Mouse (Mus musculus): Measurements from ENCODE around the gene Alk. TPM values are rescaled to one million over a fixed set of nuclear protein-coding genes. Genes with fewer than 3 reads are reported as not detected.

The Alk gene
- polyA plus RNA-seq, 1 experiment from 2014 or later = 0.06 TPM

DNA sequence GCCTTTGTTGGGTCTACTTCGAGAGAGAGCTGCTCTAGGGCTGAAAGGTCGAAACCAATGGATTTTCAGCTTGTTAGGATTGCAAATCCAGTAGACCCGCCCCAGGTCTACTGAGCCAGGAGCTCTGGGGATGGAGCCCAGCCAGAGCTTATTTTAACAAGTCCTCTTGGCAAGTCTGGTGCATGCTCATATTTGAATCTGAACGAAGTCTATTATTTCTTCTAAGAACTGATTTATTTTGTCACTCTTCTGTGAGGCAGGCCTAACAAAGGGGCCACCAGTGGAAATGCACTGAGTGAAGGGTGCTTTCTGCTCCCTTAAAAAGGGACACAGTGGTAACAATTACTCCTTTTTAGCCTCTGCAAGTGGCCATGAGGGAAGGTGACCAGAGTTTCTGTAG is 24.3 kb downstream of the Alk start:
- H3K36me3 ChIP-seq = no peaks in the 10 kb centered on the region
- ATAC-seq (ENCODE audit: low read depth) (no peak), DNase-seq (no peak)
- H3K9me3 ChIP-seq (replicated peaks) = peaks cover 4% of the 10 kb centered on the region
- no peak overlapping the region for H3K4me2 ChIP-seq
- WGBS (ENCODE audit: insufficient replicate concordance) = 47% methylated on average over 4 of the region's 4 CpGs
- no peak overlapping the region for H3K9ac ChIP-seq
- no peak overlapping the region for H3K4me3 ChIP-seq (replicated peaks)
- H3K4me1 ChIP-seq (replicated peaks) = no peaks in the 10 kb centered on the region
- H3K27ac ChIP-seq = no peak overlapping the region
- H3K27me3 ChIP-seq = no peaks in the 10 kb centered on the region

DNA sequence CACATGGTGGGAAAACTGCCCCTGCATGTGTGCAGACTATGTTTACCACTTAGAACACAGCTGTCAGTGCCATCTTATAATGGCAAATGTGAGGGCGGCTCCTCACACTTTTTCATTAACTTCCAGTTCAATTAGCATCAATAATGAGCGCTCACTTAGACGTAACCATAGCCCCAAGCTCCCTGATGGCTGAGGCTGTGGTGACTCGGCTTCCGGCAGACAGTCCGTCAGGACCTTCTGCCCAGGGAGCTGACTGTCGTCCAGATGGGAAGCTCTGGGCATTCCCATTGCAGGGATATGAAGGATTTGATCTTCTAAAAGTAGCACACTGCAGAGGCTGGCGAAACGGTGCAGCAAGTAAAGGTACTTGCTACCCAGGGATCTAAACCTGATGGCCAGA is 25.1 kb downstream of the Alk start:
- ATAC-seq (ENCODE audit: low read depth) = no peak
- H3K27me3 ChIP-seq = no peaks in the 10 kb centered on the region
- H3K9me3 ChIP-seq (replicated peaks) = peaks cover 4% of the 10 kb centered on the region
- DNase-seq = no peak
- H3K27ac ChIP-seq = no peak overlapping the region
- no peaks in the 10 kb centered on the region for H3K4me1 ChIP-seq (replicated peaks)
- no peak overlapping the region for H3K9ac ChIP-seq
- WGBS (ENCODE audit: insufficient replicate concordance) = 75% methylated on average over 9 of the region's 9 CpGs
- H3K4me3 ChIP-seq (replicated peaks) = no peak overlapping the region
- no peak overlapping the region for H3K4me2 ChIP-seq
- no peaks in the 10 kb centered on the region for H3K36me3 ChIP-seq

DNA sequence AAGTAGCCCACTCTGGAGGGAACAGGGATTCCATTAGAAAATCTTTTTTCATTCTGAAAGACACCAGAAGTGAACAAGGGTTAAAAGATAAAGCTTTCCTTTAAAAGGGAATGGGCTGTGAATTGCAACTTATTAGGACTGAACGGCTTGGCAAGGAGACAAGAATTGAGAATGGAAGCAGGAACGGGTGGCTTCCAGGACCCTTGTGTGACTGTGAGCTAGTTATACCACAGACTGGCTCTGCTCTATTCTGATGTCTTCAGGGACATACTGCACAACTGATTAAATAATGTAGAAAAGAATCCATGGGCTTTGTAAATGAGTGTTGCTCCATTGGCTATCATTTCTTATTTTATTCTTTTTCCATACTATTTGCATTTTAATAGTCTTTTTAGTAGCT is 33.0 kb downstream of the Alk start:
- H3K27me3 ChIP-seq = no peaks in the 10 kb centered on the region
- no peaks in the 10 kb centered on the region for H3K36me3 ChIP-seq
- no peak overlapping the region for H3K4me3 ChIP-seq (replicated peaks)
- no peak overlapping the region for H3K4me2 ChIP-seq
- H3K9ac ChIP-seq = no peak overlapping the region
- 79% methylated on average over 2 of the region's 2 CpGs for WGBS (ENCODE audit: insufficient replicate concordance)
- ATAC-seq (ENCODE audit: low read depth) (no peak), DNase-seq (no peak)
- no peaks in the 10 kb centered on the region for H3K4me1 ChIP-seq (replicated peaks)
- H3K27ac ChIP-seq = no peak overlapping the region
- peaks cover 5% of the 10 kb centered on the region; the same call in 1 of the 2 replicates for H3K9me3 ChIP-seq (replicated peaks)

DNA sequence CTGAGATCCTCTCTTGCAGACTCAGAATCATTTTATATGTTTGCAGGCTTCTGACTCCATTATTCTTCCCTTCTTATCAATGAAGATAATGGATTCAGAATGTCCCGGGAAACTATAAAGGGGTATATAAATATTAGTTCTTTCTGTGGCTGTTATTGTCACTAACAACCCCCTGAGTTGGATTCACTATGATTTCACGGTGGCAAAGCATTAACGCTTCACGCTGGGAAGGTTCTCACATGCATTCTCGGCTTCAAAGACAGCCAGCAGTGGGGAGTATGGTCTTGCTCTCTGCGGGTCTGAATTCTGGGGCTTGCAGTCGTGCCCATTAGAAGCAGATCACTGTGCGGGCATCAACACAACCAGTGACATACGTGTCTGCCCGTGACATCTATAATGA is 34.9 kb downstream of the Alk start:
- Histone ChIP-seq H3K27ac (no peak overlapping the region), H3K4me3 (replicated peaks) (no peak overlapping the region), H3K4me1 (replicated peaks) (no peaks in the 10 kb centered on the region), H3K36me3 (no peaks in the 10 kb centered on the region), H3K4me2 (no peak overlapping the region), H3K9ac (no peak overlapping the region), H3K27me3 (no peaks in the 10 kb centered on the region), H3K9me3 (replicated peaks) (peaks cover 6% of the 10 kb centered on the region; the same call in 1 of the 2 replicates)
- ATAC-seq (ENCODE audit: low read depth) (no peak), DNase-seq (no peak)
- 66% methylated on average over 10 of the region's 10 CpGs for WGBS (ENCODE audit: insufficient replicate concordance)

- DNase-seq (no peak), ATAC-seq (ENCODE audit: low read depth) (no peak)
- no peak overlapping the region for H3K4me2 ChIP-seq
- H3K27me3 ChIP-seq = no peaks in the 10 kb centered on the region
- H3K4me1 ChIP-seq (replicated peaks) = no peaks in the 10 kb centered on the region
- 57% methylated on average over 5 of the region's 5 CpGs for WGBS (ENCODE audit: insufficient replicate concordance)
- H3K36me3 ChIP-seq = no peaks in the 10 kb centered on the region
- peaks cover 8% of the 10 kb centered on the region; the same call in 1 of the 2 replicates for H3K9me3 ChIP-seq (replicated peaks)
- H3K27ac ChIP-seq = no peak overlapping the region
- H3K4me3 ChIP-seq (replicated peaks) = no peak overlapping the region
- H3K9ac ChIP-seq = no peak overlapping the region
These were observed 41.0 kb downstream of the Alk start for GRCm38 (mm10) chr17:72563423-72563822.

- WGBS (ENCODE audit: insufficient replicate concordance) = 53% methylated on average over 3 of the region's 3 CpGs
- H3K27ac ChIP-seq = no peak overlapping the region
- H3K9me3 ChIP-seq (replicated peaks) = 0 out of 2 replicates have a peak, but pooled peaks cover 3% of the 10 kb centered on the region
- no peak overlapping the region for H3K4me2 ChIP-seq
- no peaks in the 10 kb centered on the region for H3K27me3 ChIP-seq
- no peak for DNase-seq
- no peak overlapping the region for H3K4me3 ChIP-seq (replicated peaks)
- no peak for ATAC-seq (ENCODE audit: low read depth)
- no peak overlapping the region for H3K9ac ChIP-seq
- H3K36me3 ChIP-seq = no peaks in the 10 kb centered on the region
- H3K4me1 ChIP-seq (replicated peaks) = no peaks in the 10 kb centered on the region
These were observed 43.0 kb downstream of the Alk start for GRCm38 (mm10) chr17:72561471-72561870.

DNA sequence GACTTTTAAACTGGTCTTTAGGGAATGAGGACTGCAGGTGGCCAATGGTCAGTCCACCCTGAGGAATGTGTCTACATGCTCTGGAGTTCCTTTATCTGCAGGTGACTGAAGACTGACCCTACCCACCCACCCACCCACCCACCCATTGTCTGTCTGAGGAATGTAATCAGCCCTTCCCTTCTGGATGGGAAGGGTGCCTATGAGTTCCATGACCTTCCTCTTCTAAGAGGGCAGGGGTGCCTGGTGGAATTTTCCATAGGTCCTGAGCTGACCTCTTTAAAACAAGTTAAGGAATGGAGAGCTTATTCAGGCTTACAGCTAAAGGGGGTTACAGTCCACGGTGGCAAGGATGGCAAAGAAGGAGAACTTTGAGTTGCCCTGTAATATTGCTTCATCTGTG is 43.7 kb downstream of the Alk start:
- Histone ChIP-seq H3K27ac (no peak overlapping the region), H3K4me3 (replicated peaks) (no peak overlapping the region), H3K36me3 (no peaks in the 10 kb centered on the region), H3K4me2 (no peak overlapping the region), H3K9me3 (replicated peaks) (0 out of 2 replicates have a peak, but pooled peaks cover 3% of the 10 kb centered on the region), H3K9ac (no peak overlapping the region), H3K4me1 (replicated peaks) (no peaks in the 10 kb centered on the region), H3K27me3 (no peaks in the 10 kb centered on the region)
- DNase-seq (no peak), ATAC-seq (ENCODE audit: low read depth) (no peak)
- 28% methylated on average over 1 of the region's 1 CpGs for WGBS (ENCODE audit: insufficient replicate concordance)

DNA sequence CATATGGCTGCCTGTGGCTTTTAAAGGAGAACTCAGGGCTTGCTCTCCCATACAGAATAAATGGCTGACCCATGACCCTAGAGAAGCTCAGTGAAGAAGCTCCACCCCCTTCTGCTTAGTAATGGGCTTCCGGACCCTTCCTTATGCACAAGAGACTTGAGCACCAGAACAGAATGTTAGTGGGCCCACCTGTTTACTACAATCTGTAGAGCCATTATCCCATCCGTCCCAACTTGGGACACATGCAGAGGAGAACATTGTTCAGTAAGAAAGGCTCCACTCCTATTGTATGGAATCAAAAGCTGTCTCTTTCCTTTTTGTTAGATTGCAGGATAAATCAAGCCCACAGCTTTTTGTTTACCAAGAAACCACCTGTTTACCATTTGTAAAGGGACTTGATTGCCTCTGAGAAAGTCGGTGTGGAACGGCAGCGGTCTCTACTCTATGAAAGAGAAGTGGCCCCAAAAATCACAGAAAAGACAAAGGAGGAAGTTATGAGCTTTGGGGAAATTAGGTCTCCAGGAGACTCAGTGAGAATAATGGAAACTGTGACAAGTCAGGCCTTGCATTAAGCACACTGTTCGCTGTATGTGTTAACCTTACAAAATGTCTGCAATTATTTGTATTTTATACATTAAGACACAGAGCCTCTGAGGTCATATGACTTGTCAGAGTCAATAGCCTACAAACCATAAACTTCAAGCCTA is 47.2 kb downstream of the Alk start:
- 71% methylated on average over 6 of the region's 6 CpGs for WGBS (ENCODE audit: insufficient replicate concordance)

GRCm38 (mm10) chr17:72546274-72546673 is 58.2 kb downstream of the Alk start:
- Histone ChIP-seq H3K4me3 (replicated peaks) (no peak overlapping the region), H3K9ac (no peak overlapping the region), H3K36me3 (no peaks in the 10 kb centered on the region), H3K9me3 (replicated peaks) (0 out of 2 replicates have a peak, but pooled peaks cover 5% of the 10 kb centered on the region), H3K27ac (no peak overlapping the region), H3K4me2 (no peak overlapping the region), H3K4me1 (replicated peaks) (no peaks in the 10 kb centered on the region), H3K27me3 (no peaks in the 10 kb centered on the region)
- 69% methylated on average over 4 of the region's 4 CpGs for WGBS (ENCODE audit: insufficient replicate concordance)
- no peak for ATAC-seq (ENCODE audit: low read depth)
- no peak for DNase-seq

More for the DNA sequence above, 47.2 kb downstream of the Alk start:
- Histone ChIP-seq H3K9me3 (replicated peaks) (no peaks in the 10 kb centered on the region), H3K27ac (no peak overlapping the region), H3K4me2 (no peak overlapping the region), H3K36me3 (no peaks in the 10 kb centered on the region), H3K4me1 (replicated peaks) (no peaks in the 10 kb centered on the region), H3K4me3 (replicated peaks) (no peak overlapping the region), H3K27me3 (no peaks in the 10 kb centered on the region), H3K9ac (no peak overlapping the region)
- DNase-seq = no peak
- ATAC-seq (ENCODE audit: low read depth) = no peak

DNA sequence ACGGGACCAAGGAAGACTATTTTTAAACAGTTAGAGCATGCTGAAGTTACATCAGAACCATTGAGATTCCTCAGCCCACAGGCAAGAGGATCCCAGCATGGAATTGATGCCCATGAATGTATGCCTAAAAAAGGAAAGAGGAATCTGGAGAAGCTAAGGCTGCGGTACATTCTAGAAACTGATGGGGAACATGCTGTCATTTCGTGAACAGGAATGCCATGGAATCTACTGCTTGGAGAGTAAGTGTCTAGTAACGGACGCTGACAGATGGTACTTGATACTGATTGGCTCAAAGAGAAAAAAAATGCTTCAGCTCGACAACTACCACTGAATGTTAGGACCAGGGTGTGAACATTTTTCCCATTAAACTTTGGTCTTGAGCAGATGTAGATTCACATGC is 69.1 kb downstream of the Alk start:
- ATAC-seq (ENCODE audit: low read depth) (no peak), DNase-seq (no peak)
- Histone ChIP-seq H3K9me3 (replicated peaks) (peaks cover 2% of the 10 kb centered on the region), H3K36me3 (no peaks in the 10 kb centered on the region), H3K4me1 (replicated peaks) (no peaks in the 10 kb centered on the region), H3K27me3 (no peaks in the 10 kb centered on the region), H3K9ac (no peak overlapping the region), H3K4me2 (no peak overlapping the region), H3K4me3 (replicated peaks) (no peak overlapping the region), H3K27ac (no peak overlapping the region)
- 66% methylated on average over 6 of the region's 6 CpGs for WGBS (ENCODE audit: insufficient replicate concordance)

DNA sequence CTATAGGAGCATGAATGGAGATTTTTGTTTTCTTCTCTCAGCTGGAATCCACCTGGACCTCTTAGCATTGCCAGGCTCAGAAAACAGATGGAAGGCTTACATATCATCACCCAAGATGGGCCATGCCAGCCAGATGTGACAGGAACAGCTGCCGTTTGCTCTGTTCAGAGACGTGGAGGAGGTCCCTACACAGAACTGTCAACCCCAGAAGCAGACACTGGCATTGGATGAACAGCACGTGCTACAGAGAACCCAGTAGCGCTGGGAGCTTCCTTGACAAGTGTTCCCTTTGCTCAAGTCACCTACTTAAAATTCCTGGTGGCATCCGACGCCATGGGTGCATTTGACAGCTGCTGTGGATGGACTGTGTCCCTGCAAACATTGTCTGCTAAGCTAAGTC is 72.2 kb downstream of the Alk start:
- no peaks in the 10 kb centered on the region for H3K27me3 ChIP-seq

DNA sequence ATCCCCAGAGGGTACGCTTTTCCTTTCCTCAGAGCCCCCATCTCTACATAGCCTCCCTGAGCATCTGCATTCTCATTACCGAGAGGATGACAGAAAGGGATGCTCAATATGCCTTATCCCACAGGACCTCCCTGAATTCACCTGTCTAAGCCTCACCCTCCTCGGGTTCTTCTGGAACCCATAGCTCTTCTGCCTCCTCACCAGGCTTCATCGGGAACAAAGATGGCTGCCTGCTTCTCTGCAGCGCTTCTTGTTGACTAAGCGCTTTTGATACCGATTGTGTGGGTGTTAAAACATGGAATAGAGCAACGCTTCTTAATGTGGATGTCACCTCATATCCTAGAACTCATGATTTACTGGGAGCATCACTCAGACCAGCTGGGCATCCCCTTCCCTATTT is 75.9 kb downstream of the Alk start:
- Histone ChIP-seq H3K36me3 (no peaks in the 10 kb centered on the region), H3K9me3 (replicated peaks) (peaks cover 6% of the 10 kb centered on the region; the same call in 1 of the 2 replicates), H3K4me1 (replicated peaks) (no peaks in the 10 kb centered on the region), H3K27ac (no peak overlapping the region), H3K4me2 (no peak overlapping the region), H3K4me3 (replicated peaks) (no peak overlapping the region), H3K9ac (no peak overlapping the region), H3K27me3 (no peaks in the 10 kb centered on the region)
- ATAC-seq (ENCODE audit: low read depth) (no peak), DNase-seq (no peak)
- 76% methylated on average over 8 of the region's 8 CpGs for WGBS (ENCODE audit: insufficient replicate concordance)

More for the DNA sequence above, 72.2 kb downstream of the Alk start:
- no peak for DNase-seq
- Histone ChIP-seq H3K36me3 (no peaks in the 10 kb centered on the region), H3K9ac (no peak overlapping the region), H3K27ac (no peak overlapping the region), H3K4me3 (replicated peaks) (no peak overlapping the region), H3K4me1 (replicated peaks) (no peaks in the 10 kb centered on the region), H3K4me2 (no peak overlapping the region), H3K9me3 (replicated peaks) (peaks cover 8% of the 10 kb centered on the region; the same call in 1 of the 2 replicates)
- ATAC-seq (ENCODE audit: low read depth) = no peak
- 67% methylated on average over 6 of the region's 6 CpGs for WGBS (ENCODE audit: insufficient replicate concordance)

Data from liver, embryonic 13.5 days (tissue).